Mouse (Mus musculus) lung, adult 18-20 months (tissue): ENCODE measurements around the gene Chac1.

Experiments used
- DNase-seq, 2 experiments: peaks; one replicate each; pipeline ENCODE4 v3.0.0; 2022; ENCODE audit warnings: mixed read lengths in 2 of 2

Gene Chac1

DNA sequence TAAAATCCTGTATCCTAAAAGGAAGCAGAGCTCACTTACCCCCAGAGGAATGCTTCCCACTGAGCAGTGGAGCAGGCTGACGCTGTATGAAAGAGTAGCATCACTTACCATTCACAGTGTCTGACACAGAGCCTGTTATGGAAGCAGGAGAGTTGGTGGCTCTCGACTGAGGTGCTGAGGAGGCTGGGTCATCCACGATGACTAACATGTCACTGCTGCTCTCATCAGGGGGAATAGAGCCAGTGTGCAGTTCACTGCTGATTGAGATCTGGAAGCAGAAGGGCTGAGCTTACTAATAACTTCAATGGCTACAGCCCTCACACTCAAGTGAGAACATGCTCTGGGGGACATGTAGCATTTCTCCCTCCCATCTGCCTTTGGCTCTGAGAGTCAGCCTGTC, 28.4 kb downstream of the Chac1 start:
- no peak for DNase-seq

DNA sequence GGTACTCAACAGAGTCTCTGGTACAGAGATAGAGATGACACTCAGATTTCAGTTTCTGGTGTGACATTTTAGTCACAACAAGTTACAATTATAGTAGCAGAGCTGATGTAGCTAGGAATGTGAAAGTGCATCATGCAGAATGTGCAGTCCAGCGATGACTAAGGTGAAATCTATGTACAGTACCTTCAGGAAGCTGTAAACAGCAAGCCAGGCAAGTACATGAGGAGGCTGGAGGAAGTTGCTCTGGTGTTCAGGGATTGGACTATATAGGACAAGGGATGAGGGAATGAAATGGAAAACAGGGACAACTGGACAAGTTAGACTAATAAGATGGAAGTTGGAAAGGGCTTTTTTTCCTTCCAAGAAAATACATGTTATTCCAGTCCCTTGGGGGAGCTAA, 37.2 kb downstream of the Chac1 start:
- DNase-seq: no peak

DNA sequence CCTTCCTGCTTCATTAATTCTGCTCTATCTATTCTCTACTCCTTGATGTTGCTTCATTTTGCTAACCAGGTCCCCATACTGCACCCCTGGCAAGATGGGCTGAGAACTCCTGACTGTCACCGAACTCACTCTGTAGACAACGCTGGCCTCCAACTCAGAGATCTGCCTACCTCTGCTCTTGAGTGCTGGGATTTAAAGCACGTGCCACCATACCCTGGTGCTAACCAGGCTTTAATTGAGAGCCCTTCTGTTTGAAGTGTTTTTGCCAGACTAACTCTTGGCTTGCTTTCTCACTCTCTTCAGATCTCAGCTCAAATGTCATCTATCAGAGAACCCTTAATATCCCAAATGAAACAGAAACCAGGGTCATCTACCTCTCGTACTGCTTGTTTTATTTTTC, 39.0 kb downstream of the Chac1 start:
- peak; percentile 18 to 49 for DNase-seq

DNA sequence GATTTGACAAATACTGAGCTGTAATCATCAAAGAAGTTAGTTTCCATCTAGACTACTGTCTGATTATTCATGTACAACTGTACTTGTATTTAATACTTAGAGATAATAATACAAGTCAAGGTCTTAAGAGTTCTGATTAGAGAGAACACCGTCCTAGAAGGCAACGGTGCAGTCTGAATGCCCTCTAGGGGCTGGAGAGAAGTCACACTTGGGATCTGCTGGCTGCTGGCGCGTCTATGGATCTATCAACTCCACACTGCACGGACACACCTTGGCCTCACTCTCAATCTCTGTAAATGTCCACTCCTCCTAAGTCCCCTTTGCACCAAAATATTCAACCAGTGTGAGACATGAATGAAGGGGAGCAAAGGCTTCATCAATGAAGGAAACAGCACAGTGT, 47.2 kb downstream of the Chac1 start:
- DNase-seq: no peak

DNA sequence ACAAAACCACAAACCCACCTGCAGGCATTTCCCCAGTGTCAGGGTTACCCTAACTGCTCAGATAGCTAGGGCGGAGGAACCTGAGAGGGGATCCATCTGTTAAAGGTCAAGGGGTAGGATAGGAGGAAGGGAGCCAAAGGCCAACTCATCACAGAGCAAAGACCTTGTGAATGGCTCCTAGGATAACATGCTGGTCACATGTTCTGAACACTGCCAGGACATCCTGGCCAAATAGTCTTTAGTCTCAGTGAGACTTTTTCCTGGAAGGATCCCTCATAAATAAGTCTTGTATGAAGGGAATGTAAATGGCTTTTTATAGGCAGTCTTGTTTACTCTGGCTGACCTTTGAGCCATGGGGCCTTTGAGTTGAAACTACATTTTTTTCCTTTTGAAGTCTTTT, 47.6 kb downstream of the Chac1 start:
- no peak for DNase-seq

DNA sequence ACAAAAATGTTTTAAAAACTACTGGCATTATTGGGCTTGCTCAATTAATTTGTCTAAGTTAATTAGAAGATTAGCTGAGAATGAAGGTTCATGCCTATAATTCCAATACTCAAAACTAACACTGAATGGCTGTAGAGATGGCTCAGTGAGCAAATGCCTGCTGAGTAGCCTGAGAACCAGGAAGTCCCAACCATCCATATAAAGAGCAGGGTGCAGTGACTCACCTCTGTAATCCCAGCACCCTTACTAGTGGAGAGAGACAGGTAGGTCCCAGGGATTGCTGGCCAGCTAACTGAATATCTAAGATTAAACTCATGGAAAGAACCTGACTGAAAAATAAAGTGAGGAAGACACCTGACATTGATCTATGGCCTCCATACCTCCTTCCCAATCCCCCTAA, 48.3 kb downstream of the Chac1 start:
- no peak for DNase-seq
